Mouse (Mus musculus): ENCODE data around the gene Crb1. TPM values are rescaled to one million over a fixed set of nuclear protein-coding genes. Genes with fewer than 3 reads are reported as not detected.

Gene Crb1
- polyA plus RNA-seq, 1 experiment from 2014 or later, result 0.07 TPM

Other genes starting within 250 kb of the Crb1 start
- gene Zbtb41, start 45.2 kb upstream of the Crb1 start, polyA plus RNA-seq (2014; fragmentation: Nextera tagmentation; extraction: Ambion mirVana), result 7.8 and 8.2 TPM in 2 replicates
- gene Aspm, start 77.7 kb upstream of the Crb1 start, polyA plus RNA-seq (2014; fragmentation: Nextera tagmentation; extraction: Ambion mirVana), result 16.1 and 19.0 TPM in 2 replicates
- gene F13b, start 124.6 kb upstream of the Crb1 start, polyA plus RNA-seq (2014; fragmentation: Nextera tagmentation; extraction: Ambion mirVana), result 1.2 and 1.5 TPM in 2 replicates
- gene Cfhr1, start 183.2 kb upstream of the Crb1 start, polyA plus RNA-seq (2014; fragmentation: Nextera tagmentation; extraction: Ambion mirVana), result 0.66 and 0.77 TPM in 2 replicates

All from liver, embryonic 11.5 days (tissue).